Mouse (Mus musculus) hindbrain, postnatal 0 days (tissue): Measurements from ENCODE around the gene Trim43a. TPM values are rescaled to one million over a fixed set of nuclear protein-coding genes. Genes with fewer than 3 reads are reported as not detected.
"Not testable (repeated sequence)": the region's sequence is repeated elsewhere in the genome, so short reads cannot be mapped to it uniquely, and the experiment has no call there.

ENCODE experiments used
- ATAC-seq: fragments of 200-750 bp; cut with Nextera tagmentation; 2 replicates; pipeline ENCODE4 v1.8.0; 2017; ENCODE audit warnings: mild to moderate bottlenecking, moderate TSS enrichment, moderate library complexity
- DNase-seq: peaks from one replicate; pipeline ENCODE4 v3.0.0-alpha.2; 2015; ENCODE audit warnings: low spot score
- H3K27ac ChIP-seq: fragments of 300-500 bp; sonication (generic); 2 replicates; pipeline ENCODE4 v1.5.1; 2014; ENCODE audit warnings: mild to moderate bottlenecking
- H3K27me3 ChIP-seq: fragments of 300-500 bp; sonication (generic); 2 replicates; pipeline ENCODE4 v1.6.1; 2014; ENCODE audit warnings: low read length, mixed read lengths; ENCODE audit not compliant: insufficient read depth
- H3K36me3 ChIP-seq: fragments of 300-500 bp; sonication (generic); 2 replicates; pipeline ENCODE4 v1.6.1; 2014; ENCODE audit warnings: low read length, mixed read lengths; ENCODE audit not compliant: insufficient read depth
- H3K4me1 ChIP-seq: fragments of 300-500 bp; sonication (generic); 2 replicates; pipeline ENCODE4 v1.6.1; 2014; ENCODE audit warnings: antibody characterized with exemption, low read length, mixed read lengths; ENCODE audit not compliant: insufficient read depth
- H3K4me2 ChIP-seq: fragments of 300-500 bp; sonication (generic); 2 replicates; pipeline ENCODE4 v1.6.1; 2014; ENCODE audit warnings: low read depth, mild to moderate bottlenecking, low read length, moderate library complexity, mixed read lengths
- H3K4me3 ChIP-seq: fragments of 300-500 bp; sonication (generic); 2 replicates; pipeline ENCODE4 v1.5.1; 2014; ENCODE audit warnings: low read length
- H3K9ac ChIP-seq: fragments of 300-500 bp; sonication (generic); replicated peaks from 2 replicates; pipeline ENCODE4 v1.6.1; 2014; ENCODE audit warnings: mild to moderate bottlenecking, low read length, moderate library complexity, mixed read lengths
- H3K9me3 ChIP-seq: fragments of 300-500 bp; sonication (generic); 2 replicates; pipeline ENCODE4 v1.6.1; 2016; ENCODE audit warnings: low read length, mixed read lengths
- CTCF ChIP-seq: IDR thresholded peaks from 2 replicates; pipeline ENCODE4 v1.5.1; 2016; ENCODE audit warnings: antibody characterized with exemption, control low read depth, low read depth
- WGBS: fragments of 180-500 bp; shearing (Covaris S2); extraction: QIAGEN DNeasy Blood & Tissue Kit; methylation state at CpG from one replicate; pipeline ENCODE4 v1.1.7; 2014; 5-methylcytosine and 5-hydroxymethylcytosine counted together
- polyA plus RNA-seq: library from polyadenylated mRNA; unstranded; fragments of >200 nt; fragmentation: Nextera tagmentation; extraction: Ambion mirVana; gene quantifications from 2 replicates; pipeline ENCODE4 v1.2.1, GENCODE M21; 2015
- total RNA-seq: library from RNA; depleted of rRNA; stranded (reverse); fragments of >200 nt; gene quantifications from 2 replicates; pipeline ENCODE4 v1.2.3, GENCODE M21; 2014

Gene Trim43a
- total and polyA plus RNA-seq, 2 experiments from 2014 or later = 0.16 TPM; not detected in 1

DNA sequence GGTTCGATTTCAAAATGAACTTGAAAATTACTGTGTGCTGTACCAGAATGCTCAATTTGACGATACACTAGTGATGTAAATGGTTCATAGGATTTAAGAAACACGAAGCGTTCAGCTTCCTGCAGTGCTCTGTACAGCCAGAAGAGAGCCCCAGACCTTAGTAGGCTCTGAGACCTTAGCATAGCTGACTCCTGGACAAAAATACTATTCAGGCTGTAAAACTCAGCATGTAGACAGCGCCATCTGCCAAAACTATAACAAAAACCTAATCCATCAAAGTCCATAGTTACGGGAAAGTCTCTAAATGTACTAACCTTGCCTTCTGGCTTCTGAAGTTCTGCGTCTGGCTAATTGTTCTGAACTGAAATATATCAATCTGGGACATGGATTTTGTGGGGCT is 33.4 kb upstream of the Trim43a start:
- no peaks in the 10 kb centered on the region for H3K9me3 ChIP-seq
- peaks cover 10% of the 10 kb centered on the region for H3K4me1 ChIP-seq
- H3K9ac ChIP-seq = no peak overlapping the region; the same call in 1 of the 2 replicates
- H3K4me3 ChIP-seq = peak overlapping the region; percentile 67
- peak; percentile 52 for ATAC-seq
- no peaks in the 10 kb centered on the region for H3K27me3 ChIP-seq
- no peaks in the 10 kb centered on the region for H3K36me3 ChIP-seq
- H3K4me2 ChIP-seq = peak overlapping the region; percentile 77
- H3K27ac ChIP-seq = peak overlapping the region; percentile 88; the same call in 1 of the 2 replicates
- 21% methylated on average over 7 of the region's 7 CpGs for WGBS
- TF ChIP-seq CTCF = peak; percentile 66
- peak; percentile 80 for DNase-seq

DNA sequence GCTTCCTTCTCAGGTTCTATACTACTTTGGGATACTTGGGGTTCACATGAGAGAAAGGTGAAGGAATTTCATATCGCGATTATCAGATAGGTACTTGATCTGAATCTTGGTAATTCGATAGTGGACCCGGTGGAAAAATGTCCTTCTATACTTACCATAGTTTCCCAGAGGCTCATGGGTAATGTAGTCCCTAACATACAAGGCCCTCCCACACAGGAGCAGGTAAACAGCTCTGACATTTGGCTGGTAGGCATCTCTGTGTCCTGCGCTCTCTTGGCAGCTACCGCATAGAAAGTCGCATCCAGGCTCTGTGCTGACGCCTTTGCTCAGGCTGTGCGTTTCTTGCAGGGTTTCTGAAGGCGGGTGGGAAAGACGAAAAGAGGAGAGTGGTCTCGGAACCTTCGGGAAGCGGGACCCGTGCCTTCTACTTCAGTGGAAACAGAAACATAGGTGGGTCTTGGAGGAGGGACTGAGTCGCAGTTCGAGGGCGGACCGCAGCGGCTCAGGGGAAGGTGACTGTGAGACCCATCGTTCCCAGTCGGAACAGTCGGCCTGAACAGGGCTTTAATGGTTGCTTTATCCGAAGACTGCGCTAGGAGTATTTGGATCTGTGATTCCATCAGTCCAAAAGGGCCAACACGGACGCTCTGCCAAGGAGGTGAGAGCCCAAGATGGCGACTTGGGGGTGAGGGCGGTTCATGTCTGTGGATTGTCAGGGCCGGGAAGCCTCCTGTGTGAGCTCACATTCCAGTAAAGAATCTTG is 32.7 kb upstream of the Trim43a start, which contains the start of gene Zfp949:
Zfp949 (plus strand) TSS at position 170 of the 763 bp plus-strand sequence.
- Histone ChIP-seq H3K27ac (peak within 1 kb of the TSS; percentile 88), H3K36me3 (no peaks in the 10 kb centered on the region), H3K4me1 (peaks cover 10% of the 10 kb centered on the region), H3K4me3 (peak within 1 kb of the TSS; percentile 67), H3K27me3 (no peaks in the 10 kb centered on the region), H3K9me3 (no peaks in the 10 kb centered on the region), H3K4me2 (peak within 1 kb of the TSS; percentile 77), H3K9ac (peak within 1 kb of the TSS; percentile 72)
- TF ChIP-seq CTCF = no peak
- peak; percentile 92 for DNase-seq
- ATAC-seq = peak; percentile 94
- under 1% methylated on average over 30 of the region's 30 CpGs for WGBS

DNA sequence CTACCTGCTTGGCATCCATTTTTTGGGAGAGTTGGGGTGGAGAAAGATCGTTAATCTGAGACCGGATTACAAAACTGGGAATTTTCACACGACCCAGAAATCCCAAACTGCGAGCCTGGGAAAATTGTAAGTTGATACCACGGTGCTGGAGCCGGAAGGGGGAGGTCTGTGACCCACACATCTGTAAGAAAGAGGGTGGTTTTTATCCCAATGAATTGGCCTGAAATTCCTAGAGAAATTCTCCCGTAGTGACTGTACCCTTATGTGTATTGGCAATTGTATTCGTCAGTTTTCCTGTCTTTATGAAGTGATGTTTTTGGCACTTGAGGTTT is 32.1 kb upstream of the Trim43a start:
- H3K9ac ChIP-seq = peak overlapping the region; percentile 72
- 5% methylated on average over 8 of the region's 8 CpGs for WGBS
- no peak for ATAC-seq

DNA sequence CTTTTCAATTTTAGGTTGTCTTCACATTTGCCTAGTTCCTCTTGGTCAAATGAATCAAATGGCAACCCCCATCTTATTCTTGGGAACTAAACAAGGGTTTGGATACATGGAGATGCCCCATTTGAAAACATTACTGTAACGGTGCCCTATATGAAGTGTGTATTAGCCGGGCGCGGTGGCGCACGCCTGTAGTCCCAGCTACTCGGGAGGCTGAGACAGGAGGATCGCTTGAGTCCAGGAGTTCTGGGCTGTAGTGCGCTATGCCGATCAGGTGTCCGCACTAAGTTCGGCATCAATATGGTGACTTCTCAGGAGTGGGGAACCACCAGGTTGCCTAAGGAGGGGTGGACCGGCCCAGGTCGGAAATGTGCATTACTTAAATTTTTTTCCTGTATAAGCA is 27.6 kb upstream of the Trim43a start:
- Histone ChIP-seq H3K4me3 (no peak overlapping the region), H3K4me2 (no peak overlapping the region), H3K27me3 (no peaks in the 10 kb centered on the region), H3K27ac (no peak overlapping the region), H3K4me1 (peaks cover 10% of the 10 kb centered on the region), H3K9me3 (no peaks in the 10 kb centered on the region), H3K9ac (no peak overlapping the region), H3K36me3 (no peaks in the 10 kb centered on the region)
- ATAC-seq (no peak), DNase-seq (no peak)
- WGBS = 98% methylated on average over 14 of the region's 14 CpGs
- no peak for TF ChIP-seq CTCF

More for the DNA sequence above, 32.1 kb upstream of the Trim43a start:
- Histone ChIP-seq H3K27ac (peak overlapping the region; percentile 88), H3K9me3 (no peaks in the 10 kb centered on the region), H3K4me3 (peak overlapping the region; percentile 67), H3K4me1 (peaks cover 10% of the 10 kb centered on the region), H3K4me2 (peak overlapping the region; percentile 77), H3K27me3 (no peaks in the 10 kb centered on the region), H3K36me3 (no peaks in the 10 kb centered on the region)
- no peak for DNase-seq
- no peak for TF ChIP-seq CTCF

DNA sequence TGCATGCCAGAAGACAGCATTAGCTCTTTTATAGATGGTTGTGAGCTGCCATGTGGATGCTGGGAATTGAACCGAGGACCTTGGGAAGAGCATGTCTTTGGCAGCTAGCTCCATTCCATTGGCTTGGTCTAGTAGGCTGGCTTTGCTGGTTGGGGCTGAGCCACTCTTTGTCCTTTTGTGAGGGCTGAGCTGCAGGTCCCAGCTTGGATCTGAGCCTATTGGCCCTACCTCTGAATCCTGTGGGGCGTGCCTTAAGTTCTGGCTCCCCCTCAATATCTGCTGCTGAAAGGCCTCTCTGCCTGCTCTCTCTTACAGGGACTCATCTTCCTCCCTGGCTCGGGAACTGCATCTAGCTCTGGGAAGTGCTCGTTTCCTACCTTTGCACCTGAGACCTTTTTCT is 22.5 kb upstream of the Trim43a start:
- no peaks in the 10 kb centered on the region for H3K27me3 ChIP-seq
- no peak for TF ChIP-seq CTCF
- no peaks in the 10 kb centered on the region for H3K4me1 ChIP-seq
- no peak overlapping the region for H3K27ac ChIP-seq
- DNase-seq = no peak
- no peak overlapping the region for H3K4me2 ChIP-seq
- no peaks in the 10 kb centered on the region for H3K9me3 ChIP-seq
- ATAC-seq = no peak
- H3K9ac ChIP-seq = no peak overlapping the region
- WGBS = 79% methylated on average over 4 of the region's 4 CpGs
- H3K4me3 ChIP-seq = no peak overlapping the region
- H3K36me3 ChIP-seq = peaks cover 6% of the 10 kb centered on the region; the same call in 1 of the 2 replicates

DNA sequence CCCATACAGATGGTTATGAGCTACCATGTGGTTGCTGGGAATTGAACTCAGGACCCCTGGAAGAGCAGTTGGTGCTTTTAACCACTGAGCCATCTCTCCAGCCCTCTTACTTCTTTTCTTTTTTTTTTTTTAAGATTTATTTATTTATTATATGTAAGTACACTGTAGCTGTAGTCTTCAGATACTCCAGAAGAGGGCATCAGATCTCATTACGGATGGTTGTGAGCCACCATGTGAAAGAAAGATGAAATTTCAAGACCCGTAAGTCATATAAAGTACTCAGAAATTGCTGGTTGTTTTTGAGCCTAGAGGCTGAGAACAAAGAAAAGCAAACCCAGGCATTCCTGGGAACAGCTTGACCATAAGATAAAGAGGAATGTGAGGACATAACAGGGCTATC is 19.2 kb upstream of the Trim43a start:
- not testable (repeated sequence) for H3K4me1 ChIP-seq, H3K27ac ChIP-seq, DNase-seq, H3K9me3 ChIP-seq, H3K4me3 ChIP-seq, H3K27me3 ChIP-seq, H3K36me3 ChIP-seq, ATAC-seq, H3K4me2 ChIP-seq, H3K9ac ChIP-seq
- 94% methylated on average over 2 of the region's 2 CpGs for WGBS

DNA sequence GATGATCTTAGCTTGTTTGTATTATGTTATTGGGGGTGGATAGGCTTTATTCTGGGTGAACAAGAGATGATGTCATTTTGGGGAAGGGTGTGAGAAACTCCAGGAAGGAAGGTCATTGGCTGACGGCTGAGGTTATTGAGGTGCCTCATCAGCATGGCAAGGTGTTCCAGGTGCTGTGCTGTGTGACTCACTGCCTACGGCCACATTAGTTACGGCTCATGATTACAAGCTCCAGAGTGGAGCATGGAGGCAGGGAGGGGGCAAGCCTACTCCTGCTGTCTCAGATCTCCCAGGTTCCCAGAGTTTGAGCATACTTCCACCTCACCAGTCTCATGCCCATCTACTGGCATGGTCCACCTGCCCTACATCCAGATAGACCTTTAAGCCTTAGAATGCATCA is 10.2 kb upstream of the Trim43a start:
- H3K27ac ChIP-seq, H3K4me2 ChIP-seq, H3K4me3 ChIP-seq, H3K4me1 ChIP-seq, H3K27me3 ChIP-seq, H3K9ac ChIP-seq, DNase-seq: not testable (repeated sequence)
- Histone ChIP-seq H3K9me3 (peaks cover 19% of the 10 kb centered on the region), H3K36me3 (peaks cover 31% of the 10 kb centered on the region)
- ATAC-seq = peak; percentile 15; the same call in 1 of the 2 replicates
- 95% methylated on average over 3 of the region's 3 CpGs for WGBS

DNA sequence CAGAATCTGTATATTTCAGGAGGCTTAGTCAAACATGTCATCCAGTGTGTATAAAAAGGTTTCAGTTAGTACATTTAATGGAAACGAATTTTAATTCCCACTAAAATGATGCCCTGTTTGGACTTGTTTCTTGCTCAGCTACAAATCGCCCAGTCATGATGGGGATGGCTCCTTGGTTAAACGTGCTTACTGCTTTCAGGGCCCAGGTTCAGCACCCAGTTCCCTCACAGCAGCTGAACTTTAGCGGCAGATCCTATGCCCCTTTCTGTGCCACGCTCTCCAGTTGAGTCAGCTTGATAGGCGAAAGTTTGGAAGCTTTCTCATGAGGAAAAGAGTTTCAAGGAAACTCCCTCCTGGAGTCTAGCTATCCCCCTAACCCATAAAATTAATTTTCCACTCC is 13.0 kb downstream of the Trim43a start:
- not testable (repeated sequence) for H3K9me3 ChIP-seq, H3K4me2 ChIP-seq, H3K9ac ChIP-seq, H3K4me3 ChIP-seq, H3K4me1 ChIP-seq, H3K27me3 ChIP-seq, H3K27ac ChIP-seq, DNase-seq, H3K36me3 ChIP-seq, ATAC-seq
- WGBS = 88% methylated on average over 6 of the region's 6 CpGs

DNA sequence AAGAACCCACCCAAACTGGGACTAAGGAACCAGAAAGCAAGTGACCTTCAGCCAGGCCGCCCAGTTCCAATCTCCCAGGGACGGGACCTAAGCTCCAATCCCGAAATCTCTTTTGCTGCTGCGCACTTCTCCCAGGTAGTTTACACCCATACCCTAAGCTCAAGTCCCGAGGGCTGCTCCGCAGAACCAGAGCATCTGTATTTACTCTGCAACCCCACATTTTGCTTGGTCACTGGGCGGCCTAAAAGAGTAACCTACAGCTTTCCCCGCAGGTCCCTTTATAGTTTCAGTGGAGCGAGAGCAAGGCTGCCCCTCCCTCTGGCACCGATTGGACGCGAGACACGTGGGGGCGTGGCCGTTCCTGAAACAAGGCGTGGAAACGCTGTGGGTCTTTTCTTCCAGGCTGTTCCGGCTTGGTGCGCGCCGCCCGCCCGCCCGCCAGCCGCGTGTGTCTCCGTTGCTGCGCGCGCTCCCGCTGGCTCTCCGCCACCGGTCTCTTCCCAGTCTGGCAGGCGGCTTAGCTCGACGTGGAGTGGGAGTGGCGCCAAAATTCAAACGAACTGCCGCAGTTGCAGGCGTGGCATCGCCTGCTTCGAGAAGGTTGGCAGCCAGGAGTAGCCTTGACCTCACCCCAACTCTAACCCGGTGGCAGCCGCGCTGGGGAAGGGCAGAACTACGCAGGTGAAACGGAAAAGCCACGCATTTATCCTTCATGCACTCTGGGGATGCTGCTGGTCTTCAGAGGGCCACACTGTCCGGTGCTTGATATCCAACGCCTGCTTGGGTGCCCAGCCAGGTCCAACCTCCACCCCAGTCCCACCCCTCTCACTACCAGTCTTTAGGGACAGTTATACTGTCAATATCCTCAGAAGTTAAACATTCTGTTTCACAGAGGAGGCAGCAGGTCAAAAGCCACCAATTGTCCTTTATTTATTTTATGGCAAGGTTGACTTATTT is 18.8 kb downstream of the Trim43a start:
- not testable (repeated sequence) for H3K9ac ChIP-seq, H3K27me3 ChIP-seq, H3K4me1 ChIP-seq, H3K27ac ChIP-seq, H3K9me3 ChIP-seq, H3K36me3 ChIP-seq
- peak overlapping the region; percentile 33 for H3K4me3 ChIP-seq
- DNase-seq (peak; percentile 96), ATAC-seq (peak; percentile 99)
- H3K4me2 ChIP-seq = peak overlapping the region; percentile 50; the same call in 1 of the 2 replicates
- WGBS = under 1% methylated on average over 46 of the region's 50 CpGs
